Mouse (Mus musculus) testis, postnatal 10 days (tissue): Measurements from ENCODE around the gene Spi1.

Source experiments
- DNase-seq: peaks from one replicate; pipeline ENCODE4 v3.0.0; 2021; ENCODE audit warnings: low spot score

The Spi1 gene

GRCm38 (mm10) chr2:91125101-91125500 lies 42.9 kb downstream of the Spi1 start:
- DNase-seq: no peak

GRCm38 (mm10) chr2:91128761-91129160 lies 46.6 kb downstream of the Spi1 start:
- no peak for DNase-seq

GRCm38 (mm10) chr2:91130126-91130525 lies 47.9 kb downstream of the Spi1 start:
- DNase-seq: peak; percentile 68

- DNase-seq: peak; percentile 40
Observed at GRCm38 (mm10) chr2:91131251-91131650, 49.1 kb downstream of the Spi1 start.

- DNase-seq: no peak
Observed at GRCm38 (mm10) chr2:91132035-91132434, 49.8 kb downstream of the Spi1 start.

- DNase-seq: peak; percentile 33
Observed at GRCm38 (mm10) chr2:91136513-91137412, 54.6 kb downstream of the Spi1 start.

DNA sequence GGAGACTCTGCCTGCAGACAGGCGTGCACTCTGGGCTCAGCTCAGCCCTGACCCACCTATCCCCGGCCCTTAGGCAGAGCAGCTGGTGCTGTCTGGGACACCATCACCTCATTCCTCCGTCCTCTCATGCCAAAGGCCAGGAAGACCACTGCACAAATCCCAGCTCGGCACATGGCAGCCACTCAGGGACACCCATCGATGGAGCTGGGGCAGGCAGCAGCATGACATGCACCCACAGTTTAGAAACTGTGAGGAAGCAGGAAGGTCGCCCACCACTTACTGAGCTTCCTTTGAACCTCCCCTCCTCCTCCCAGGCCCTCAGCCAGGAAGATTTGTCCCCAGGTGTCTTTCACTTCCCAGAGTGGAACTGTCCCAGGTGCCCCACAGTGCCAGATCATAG lies 55.3 kb downstream of the Spi1 start:
- peak; percentile 35 for DNase-seq

GRCm38 (mm10) chr2:91139311-91139710 lies 57.1 kb downstream of the Spi1 start:
- no peak for DNase-seq

- DNase-seq: no peak
Observed at GRCm38 (mm10) chr2:91139764-91140163, 57.6 kb downstream of the Spi1 start.

DNA sequence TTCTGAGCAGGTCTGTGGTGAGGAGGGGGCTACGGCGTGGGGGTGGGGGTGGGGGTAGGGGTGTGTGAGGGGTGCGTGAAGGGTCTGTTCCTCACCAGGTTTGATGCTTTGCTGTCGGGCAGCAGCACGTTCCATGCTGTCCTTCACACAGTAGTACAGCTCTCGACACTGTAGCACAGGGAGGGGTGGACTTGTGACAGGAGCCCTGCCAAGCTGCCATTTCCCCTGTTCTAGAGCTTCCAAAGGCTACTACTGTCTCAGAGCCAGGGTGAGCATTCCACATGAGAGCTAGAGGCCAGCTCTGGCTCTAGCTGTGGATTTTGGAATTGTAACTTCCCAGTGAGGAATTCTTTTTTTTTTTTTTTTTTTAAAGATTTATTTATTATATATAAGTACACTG lies 60.7 kb downstream of the Spi1 start:
- DNase-seq: no peak

- DNase-seq: no peak
Observed at GRCm38 (mm10) chr2:91143401-91143800, 61.2 kb downstream of the Spi1 start.

- DNase-seq: no peak
Observed at GRCm38 (mm10) chr2:91148101-91148500, 65.9 kb downstream of the Spi1 start.

DNA sequence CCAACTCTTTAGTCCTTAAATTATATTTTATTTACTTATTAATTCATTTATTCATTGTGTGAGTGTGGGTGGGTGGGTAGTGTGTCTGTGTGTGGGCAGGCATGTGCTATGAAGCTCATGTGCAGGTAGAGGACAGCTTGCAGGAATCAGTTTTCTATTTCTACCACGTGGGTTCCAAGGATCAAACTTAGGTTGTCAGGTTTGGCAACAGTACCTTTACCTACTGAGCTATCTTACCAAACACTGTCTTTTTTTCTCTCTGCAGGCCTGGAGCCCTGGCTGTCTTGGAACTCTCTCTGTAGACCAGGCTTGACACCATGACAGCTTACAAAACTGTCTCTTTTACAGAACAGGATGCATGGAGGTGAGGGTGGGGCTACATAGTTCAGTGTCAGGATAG lies 69.1 kb downstream of the Spi1 start:
- DNase-seq: no peak

DNA sequence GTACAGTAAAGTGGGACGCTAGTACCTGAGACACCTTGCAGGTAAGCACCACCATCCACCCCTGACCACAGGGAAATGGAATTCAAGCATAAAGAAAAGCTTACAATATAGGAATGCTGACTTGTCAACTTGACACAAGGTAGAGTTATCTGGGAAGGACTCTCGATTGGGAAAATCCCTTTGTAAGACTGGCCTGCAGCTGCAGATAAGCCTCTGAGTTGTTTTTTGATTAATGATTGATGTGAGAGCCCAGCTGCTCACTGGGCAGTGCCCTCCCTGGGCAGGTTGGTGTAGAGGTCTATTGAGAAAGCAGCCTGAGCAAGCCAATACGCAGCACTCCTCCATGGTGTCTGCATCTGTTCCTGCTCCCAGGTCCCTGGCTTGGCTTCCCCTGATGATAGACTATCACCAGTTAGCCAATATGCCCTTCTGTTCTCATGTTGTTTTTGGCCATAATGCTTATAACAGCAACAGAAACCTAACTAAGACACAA lies 70.7 kb downstream of the Spi1 start:
- no peak for DNase-seq

DNA sequence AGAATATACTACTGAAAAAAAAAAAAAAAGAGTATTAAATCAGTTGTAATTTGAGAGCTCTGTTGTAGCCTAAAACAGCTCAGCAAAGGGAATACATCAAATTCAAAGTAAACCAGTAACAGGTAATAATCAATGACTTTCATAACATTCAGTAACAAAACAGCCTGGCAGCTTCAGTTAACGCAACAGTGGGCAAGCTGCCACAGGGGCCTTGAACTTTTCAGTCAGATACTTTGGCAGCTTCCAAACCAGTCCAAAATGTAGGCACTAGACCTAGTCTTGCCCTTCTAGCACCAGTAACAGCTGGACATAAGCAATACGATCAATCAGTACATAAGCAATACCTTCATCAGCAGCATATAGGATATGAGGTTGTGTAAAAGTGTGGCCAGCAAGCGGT lies 71.9 kb downstream of the Spi1 start:
- no peak for DNase-seq

GRCm38 (mm10) chr2:91157002-91157752 lies 75.0 kb downstream of the Spi1 start:
- DNase-seq: no peak

DNA sequence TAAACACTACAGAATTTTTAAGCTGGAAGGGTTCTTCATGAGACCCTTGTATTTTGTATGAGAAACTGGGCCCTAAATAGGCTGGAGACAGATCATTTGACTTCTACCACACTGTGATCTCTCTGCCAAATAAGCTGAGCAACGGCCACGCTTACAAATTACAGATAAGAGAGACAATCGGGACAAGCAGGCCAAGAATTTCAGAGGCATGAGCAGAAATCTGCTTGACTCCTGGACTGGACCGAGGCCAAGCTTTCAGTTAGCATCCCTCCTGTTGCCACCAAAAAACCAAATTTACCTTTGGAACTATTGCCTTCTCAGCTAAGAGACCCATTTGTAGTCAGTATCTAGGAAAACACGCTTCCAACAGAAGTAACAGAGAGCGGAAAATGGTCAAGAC lies 78.4 kb downstream of the Spi1 start:
- no peak for DNase-seq

- DNase-seq: no peak
Observed at GRCm38 (mm10) chr2:91162952-91163351, 80.8 kb downstream of the Spi1 start.

DNA sequence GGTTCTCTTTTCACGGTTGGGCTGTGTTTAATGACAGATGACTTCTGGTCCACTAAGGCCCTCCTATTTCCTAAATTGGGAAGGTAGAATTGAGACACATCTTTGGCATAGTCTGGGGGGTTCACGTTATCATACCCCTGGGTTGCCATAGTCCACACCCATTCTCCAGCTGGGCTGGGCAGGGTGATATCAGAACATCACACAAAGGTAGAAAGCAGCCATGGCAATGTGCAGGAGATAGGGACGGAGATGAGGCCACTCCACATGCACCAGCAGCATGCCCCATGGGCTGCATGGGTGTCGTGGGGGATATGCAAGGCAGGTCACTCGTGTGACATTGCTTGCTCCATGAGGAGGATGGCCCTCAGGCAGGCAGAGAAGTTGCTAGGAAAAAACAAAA lies 81.3 kb downstream of the Spi1 start:
- DNase-seq: no peak

DNA sequence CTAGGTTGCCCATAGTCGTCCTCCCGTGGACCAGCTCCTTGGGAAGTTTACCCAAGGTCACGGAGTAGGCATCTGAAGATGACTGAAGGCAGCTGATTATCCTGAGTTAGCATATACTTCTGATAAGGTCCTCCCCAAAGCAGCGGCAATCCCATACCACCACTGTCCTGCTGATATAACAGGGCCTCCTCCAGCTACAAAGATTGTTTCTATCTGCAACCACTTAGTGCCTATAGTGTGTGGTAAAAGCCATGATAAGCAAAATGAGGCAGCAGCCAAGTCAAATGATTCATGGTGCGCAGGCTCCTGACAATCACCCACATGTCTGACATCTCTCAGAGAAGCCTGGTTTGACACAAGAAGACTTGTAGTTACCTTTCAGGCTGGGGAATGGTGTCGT lies 82.8 kb downstream of the Spi1 start:
- no peak for DNase-seq
